Mouse (Mus musculus) skeletal muscle tissue, adult 2 months (tissue): ENCODE measurements at regions not wholly inside any gene's neighbourhood (a gene's known extent, or its start where the extent isn't known, plus 50 kb on each side); places are given as distances from the start of the nearest gene placed in this dataset.

Experiments
- DNase-seq: peaks from one replicate; pipeline ENCODE4 v3.0.0-alpha.2; 2012; ENCODE audit warnings: low read depth, low spot score

- no peak for DNase-seq
Observed at GRCm38 (mm10) chr3:79996803-79997202, 112.5 kb downstream of the Fam198b start.

DNA sequence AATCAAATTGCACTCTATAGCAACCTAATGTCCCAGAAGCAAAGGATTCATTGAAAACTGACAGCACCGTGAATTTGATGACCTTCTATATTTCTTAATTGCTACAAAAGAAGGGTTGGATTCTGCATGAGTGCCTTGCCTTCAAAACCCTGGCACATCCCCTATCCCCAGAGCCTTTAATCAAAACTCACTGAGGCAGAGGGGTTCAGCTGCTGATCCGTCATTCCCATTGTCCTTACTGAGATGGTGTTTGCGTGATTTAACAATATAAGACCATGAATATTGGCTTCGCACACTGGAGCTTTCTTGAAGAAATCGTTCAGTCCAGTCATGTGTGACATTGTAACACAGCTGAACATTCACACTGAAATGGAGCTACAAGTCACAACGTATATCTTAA, 118.0 kb downstream of the Fam198b start:
- DNase-seq, result no peak

DNA sequence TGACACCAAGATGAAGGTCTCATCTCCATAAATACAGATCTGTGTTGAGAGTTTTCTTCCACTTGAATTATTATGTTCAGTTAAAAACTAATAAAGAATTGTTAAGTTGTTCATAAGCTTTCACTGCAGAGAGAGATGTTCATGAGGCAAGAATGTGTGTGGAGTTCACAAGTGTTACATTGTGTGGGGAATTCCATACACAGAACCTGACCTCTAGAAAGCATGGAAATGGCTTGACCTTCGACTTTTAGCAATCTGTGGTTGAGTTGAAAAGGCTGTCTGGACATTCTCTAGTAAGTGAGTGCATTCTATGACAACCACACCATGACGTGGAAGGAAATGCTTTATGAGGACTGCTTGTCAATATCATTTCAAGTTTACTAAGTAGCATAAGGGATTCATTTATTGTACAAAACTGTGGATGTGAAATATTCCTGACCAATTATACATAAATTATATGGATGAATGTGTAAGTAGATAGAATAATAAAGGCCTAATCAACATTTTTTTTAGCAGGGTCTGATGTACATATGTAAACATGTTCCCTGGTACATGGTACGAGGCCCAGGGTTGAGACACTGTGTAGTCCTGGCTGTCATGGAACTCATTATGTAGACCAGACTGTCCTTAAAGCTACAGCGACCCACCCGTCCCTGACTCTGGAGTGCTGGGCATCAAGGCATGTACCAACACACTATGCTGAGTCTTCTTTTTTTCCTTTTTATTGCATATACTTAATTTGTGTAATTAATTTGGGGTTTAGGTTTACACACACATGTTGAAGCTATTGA, 119.2 kb downstream of the Fam198b start:
- DNase-seq, result no peak

GRCm38 (mm10) chr3:80004556-80004955, 120.2 kb downstream of the Fam198b start:
- DNase-seq, result no peak

DNA sequence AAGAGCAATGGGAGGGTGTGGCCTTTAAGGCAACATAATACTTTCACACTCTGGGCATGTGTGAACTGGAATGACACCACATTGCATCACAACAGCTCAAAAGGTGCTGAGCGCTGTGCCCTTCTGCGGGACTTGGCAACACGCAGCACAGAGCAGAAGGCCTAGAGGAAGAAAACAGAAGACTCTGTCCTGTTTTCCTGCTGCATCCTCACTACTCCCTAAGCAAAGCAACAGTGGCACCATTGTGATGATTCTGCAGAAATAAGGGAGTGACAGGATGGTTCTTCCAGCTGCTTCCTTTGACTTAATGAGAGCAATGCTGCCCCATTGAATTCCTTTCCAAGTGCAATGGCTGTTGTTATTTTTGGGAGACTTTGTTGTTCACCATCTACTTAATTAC, 120.6 kb downstream of the Fam198b start:
- peak; percentile 54 for DNase-seq

- DNase-seq, result no peak
Observed at GRCm38 (mm10) chr3:80005371-80005770, 121.0 kb downstream of the Fam198b start.

DNA sequence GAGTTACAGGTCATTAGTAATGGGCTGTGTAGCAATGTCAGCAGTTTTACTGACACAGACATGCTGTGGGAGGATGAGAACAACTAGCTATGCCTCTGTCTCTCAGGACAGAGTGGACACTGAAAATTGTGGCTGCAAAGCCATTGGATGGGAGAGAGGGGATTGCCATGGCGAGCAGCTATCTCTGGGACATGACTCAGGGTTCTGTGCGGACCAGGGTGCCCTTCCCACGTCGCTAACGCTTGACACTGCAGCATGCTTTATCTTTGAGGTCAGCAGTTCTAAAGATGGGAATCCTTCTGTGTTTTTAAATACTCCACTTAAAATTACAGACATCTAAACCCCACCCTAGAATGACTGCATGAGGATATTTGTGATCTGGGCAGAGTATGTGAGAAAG, 121.9 kb downstream of the Fam198b start:
- no peak for DNase-seq

GRCm38 (mm10) chr3:80007006-80007405, 122.7 kb downstream of the Fam198b start:
- DNase-seq, result no peak

DNA sequence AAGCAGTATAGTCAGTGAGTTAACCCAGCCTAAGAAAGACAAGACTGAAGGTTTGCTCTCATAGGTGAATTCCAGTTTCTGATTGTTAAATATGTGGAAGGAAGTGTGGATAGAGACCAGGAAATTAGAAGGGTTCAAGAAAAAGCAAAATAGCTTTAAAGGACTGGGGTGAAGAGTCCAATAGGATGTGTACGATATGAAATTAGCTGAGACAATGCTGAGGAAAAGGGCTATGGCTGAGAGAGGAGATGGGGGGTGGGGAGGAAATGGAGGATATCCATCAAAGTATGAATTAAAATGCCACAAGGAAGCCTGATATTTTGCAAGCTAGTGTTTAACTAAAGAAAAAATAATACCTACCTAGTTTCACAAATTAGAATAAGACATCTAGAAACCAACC, 124.9 kb downstream of the Fam198b start:
- DNase-seq, result no peak

DNA sequence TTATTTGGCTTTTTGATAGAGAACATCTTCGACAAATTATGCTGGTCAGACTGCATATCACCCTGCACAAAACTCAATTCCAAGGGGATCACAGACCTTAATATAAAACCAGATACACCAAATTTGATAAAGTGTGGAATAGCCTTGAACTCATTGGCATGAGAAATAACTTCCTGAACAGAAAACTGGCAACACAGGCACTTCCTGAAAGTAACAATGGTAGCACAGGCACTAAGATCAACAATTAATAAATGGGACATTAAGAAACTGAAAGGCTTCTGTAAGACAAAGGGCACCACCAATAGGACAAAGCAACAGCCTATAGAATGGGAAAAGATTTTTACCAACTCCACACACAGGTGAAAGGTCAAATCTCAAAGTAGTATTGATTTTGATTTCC, 141.5 kb downstream of the Fam198b start:
- DNase-seq, result no peak

- no peak for DNase-seq
Observed at GRCm38 (mm10) chr3:80033071-80033470, 148.7 kb downstream of the Fam198b start.

DNA sequence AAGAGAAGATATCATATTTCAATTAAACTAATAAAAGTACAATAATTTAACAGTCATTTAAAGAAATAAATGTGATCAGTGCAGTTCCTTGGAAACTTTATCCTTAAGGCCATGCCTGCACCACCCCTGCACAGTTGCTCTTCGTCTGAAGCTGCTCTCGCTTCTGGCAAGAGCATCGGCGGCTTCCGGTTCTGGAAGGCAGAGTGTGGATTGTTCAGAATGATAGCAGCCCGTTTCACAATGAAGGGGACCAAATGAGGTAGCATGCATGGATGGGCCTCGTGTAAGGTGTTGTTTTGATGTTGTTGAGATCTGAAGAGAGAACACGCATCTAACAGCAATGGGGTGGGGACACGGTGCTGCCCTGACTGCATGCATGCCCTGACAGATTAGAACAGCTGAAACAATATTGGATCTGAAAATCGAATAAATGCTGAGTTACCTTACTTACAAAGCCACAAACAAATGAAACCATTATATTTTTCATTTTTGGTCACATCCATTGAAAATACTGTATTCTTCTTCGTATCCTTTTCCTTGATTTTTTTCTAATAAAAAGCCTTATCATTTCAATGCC, 154.3 kb downstream of the Fam198b start:
- no peak for DNase-seq

DNA sequence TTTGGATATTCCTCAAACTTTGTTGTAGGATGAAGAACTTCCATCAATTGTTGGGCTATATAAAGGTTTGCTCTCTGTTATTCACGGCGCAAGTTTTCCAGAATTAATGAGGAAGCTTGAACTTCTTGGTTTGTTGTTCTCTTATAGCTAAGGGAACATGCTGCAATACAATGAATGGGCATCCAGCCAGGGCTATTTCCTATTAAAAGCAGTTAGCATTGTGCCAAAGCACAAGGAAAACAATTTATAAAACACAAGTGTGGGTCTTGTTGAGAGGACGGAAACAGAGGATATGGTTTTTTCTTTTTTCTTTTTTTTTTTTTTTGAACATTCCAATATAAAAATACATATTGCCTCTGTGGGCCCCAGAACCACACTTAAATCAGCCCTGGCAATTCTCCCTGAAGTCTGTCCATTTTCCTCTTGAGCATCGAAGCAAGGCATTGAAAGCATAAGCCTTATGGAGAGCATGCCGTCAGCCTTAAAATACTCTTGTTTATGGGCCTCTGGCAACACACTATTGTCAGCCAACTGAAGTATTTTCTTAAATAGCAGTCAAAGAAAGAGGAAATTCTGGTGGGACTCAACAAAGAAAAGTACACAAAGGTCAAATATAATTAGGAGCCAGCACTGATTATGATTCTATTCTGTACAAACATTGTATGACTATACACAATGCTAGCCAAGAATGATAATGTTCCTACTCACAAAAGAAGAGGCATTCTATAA, 158.6 kb downstream of the Fam198b start:
- peak; percentile 69 for DNase-seq

DNA sequence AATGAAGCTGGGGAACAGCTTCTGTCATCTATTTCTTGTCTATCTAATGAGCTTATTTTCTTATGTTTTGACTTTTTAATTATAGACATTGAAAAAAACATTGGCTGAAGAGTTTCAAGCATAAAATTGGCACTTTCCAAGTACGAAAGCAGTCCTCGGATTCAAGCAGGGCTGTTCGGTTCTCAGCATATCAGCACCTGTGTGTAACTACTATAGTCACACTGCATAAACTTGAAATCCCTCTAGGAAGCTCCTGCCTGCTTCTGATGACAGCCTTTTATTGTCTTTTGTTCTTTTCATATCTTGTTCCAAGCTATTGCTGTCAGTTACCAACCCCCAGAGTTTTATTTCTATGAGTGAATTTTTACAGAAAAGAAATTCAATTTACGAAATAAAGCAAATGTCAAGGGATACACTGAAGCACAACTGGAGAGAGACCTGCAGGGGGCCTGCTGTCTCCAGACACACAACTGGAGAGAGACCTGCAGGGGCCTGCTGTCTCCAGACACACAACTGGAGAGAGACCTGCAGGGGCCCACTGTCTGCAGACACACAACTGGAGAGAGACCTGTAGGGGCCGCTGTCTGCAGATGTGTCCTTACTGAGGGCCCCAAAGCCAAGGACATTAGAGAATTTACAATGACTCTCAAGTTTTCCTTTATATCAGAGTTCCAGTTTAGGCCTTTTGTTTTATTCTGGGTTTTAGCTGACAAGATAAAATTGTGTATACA, 165.3 kb downstream of the Fam198b start:
- DNase-seq, result no peak

- no peak for DNase-seq
Observed at GRCm38 (mm10) chr3:80050920-80051319, 166.6 kb downstream of the Fam198b start.

GRCm38 (mm10) chr3:80051963-80052362, 167.6 kb downstream of the Fam198b start:
- no peak for DNase-seq

- no peak for DNase-seq
Observed at GRCm38 (mm10) chr3:80052879-80053278, 168.5 kb downstream of the Fam198b start.

DNA sequence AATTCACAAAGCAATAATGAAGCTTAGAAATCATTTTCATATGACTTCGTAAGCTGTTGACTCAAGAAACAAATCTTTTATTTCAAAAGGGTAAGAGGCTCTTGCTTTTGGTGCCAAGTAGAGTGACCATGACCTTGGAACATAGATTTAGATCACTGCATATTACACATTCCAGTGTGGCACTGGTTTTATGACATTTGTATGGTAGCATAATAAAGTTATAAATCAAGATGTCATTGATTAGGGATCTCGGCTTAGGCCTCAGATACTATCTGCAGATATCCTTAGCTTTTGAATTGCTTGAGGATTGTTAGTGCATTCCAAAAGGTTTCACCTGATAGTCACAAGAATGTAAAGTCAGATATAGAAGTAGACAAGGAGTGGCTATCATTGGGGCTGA, 169.1 kb downstream of the Fam198b start:
- DNase-seq, result no peak

- no peak for DNase-seq
Observed at GRCm38 (mm10) chr3:80056636-80057350, 172.5 kb downstream of the Fam198b start.

- DNase-seq, result no peak
Observed at GRCm38 (mm10) chr3:80058722-80059121, 174.4 kb downstream of the Fam198b start.

DNA sequence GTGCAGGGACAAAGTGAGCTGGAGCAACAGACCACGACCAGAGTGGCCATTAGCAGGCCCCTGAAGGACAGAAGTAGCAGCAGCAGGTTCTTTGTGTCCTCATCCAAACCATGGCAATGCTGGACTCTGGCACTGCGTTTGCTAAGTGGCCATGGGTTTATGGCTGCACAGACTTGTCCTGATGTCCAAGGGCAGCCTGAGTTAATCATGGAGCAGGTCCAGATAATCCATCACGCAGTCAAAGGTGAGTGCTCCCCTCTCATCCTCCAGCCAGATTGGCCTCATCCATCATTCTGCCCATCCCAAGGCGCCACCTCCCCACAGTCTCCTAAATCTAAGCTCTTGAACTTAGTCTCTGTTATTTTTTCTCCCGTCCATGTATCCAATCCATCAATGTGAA, 186.4 kb downstream of the Fam198b start:
- DNase-seq, result no peak
